Mouse (Mus musculus): Measurements from ENCODE around the gene Ap2a1. TPM values are rescaled to one million over a fixed set of nuclear protein-coding genes. Genes with fewer than 3 reads are reported as not detected.

The Ap2a1 gene
- polyA plus RNA-seq, 1 experiment from 2014 or later, result 67.3 TPM

DNA sequence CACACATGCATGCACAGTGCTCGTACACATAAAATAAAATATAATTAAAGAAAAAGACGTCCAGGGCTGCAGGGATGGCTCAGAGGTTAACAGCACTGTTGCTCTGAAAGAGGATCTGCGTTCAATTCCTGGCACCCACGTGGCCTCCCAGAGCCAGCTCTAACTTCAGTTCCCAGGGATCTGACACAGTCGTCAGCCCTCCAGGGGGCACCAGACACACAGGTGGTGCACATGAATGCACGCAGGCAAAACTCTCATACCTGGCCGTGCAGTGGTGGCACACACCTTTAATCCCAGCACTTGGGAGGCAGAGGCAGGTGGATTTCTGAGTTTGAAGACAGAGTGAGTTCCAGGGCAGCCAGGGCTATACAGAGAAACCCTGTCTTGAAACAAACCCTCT lies 36.7 kb upstream of the Ap2a1 start:
- Histone ChIP-seq H3K9ac (replicated peaks; ENCODE audit: low read depth, low read length) (no peak overlapping the region), H3K27ac (ENCODE audit: low read length) (no peak overlapping the region), H3K4me2 (replicated peaks; ENCODE audit: low read depth, low read length) (no peak overlapping the region), H3K9me3 (ENCODE audit: control insufficient read depth, low read depth, low read length) (no peaks in the 10 kb centered on the region), H3K27me3 (ENCODE audit: control insufficient read depth, insufficient read depth, low read length) (no peaks in the 10 kb centered on the region), H3K4me3 (ENCODE audit: low read depth, low read length) (no peak overlapping the region), H3K36me3 (ENCODE audit: control insufficient read depth, insufficient read depth, low read length) (peaks cover 13% of the 10 kb centered on the region), H3K4me1 (ENCODE audit: control insufficient read depth, insufficient read depth, low read length) (peaks cover 1% of the 10 kb centered on the region)
- WGBS, result 73% methylated on average over 7 of the region's 7 CpGs
- ATAC-seq (ENCODE audit: insufficient number of reproducible peaks, insufficient read depth, low FRiP score, low read depth), result no peak

DNA sequence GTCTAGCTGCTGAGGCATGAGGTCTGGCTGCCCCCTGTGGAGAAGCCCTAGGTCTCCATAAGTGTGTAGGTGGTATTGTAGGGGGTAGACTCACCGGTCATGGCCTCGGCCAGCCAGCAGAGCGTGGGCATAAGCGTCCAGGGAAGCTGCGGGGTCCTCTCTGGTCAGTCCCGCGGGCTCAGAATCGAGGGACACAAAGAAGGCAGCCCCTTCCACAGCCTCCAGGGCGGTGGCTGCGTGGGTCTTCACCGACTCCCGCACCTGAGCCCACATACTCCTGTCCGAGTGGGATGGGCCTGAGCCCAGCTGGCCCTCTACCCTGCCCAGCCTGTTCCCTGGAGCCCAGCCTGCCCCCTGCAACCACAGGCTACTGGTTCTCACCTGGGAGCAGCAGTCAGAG lies 35.7 kb upstream of the Ap2a1 start:
- Histone ChIP-seq H3K4me3 (ENCODE audit: low read depth, low read length) (no peak overlapping the region), H3K27me3 (ENCODE audit: control insufficient read depth, insufficient read depth, low read length) (no peaks in the 10 kb centered on the region), H3K4me2 (replicated peaks; ENCODE audit: low read depth, low read length) (no peak overlapping the region), H3K9ac (replicated peaks; ENCODE audit: low read depth, low read length) (no peak overlapping the region), H3K36me3 (ENCODE audit: control insufficient read depth, insufficient read depth, low read length) (peaks cover 16% of the 10 kb centered on the region), H3K4me1 (ENCODE audit: control insufficient read depth, insufficient read depth, low read length) (no peaks in the 10 kb centered on the region), H3K9me3 (ENCODE audit: control insufficient read depth, low read depth, low read length) (no peaks in the 10 kb centered on the region), H3K27ac (ENCODE audit: low read length) (no peak overlapping the region)
- 95% methylated on average over 13 of the region's 13 CpGs for WGBS
- no peak for ATAC-seq (ENCODE audit: insufficient number of reproducible peaks, insufficient read depth, low FRiP score, low read depth)

DNA sequence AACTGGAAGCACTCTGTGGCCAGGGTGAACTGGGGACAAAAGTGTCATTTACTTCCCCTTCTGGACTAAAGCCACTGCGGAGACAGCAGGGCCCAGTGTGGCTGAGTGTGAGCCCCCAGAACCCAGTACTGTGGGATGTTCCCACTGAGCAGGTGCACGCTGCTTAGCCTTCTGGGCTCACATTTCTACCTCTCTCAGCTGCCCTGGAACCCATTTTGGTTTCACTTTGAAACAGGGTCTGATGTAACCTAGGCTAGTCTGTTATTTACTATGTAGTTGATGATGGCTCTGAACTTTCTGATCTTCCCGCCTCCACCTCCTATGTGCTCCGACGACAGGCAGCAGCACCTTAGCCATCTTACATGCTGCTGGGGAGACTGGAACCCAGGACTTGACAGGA lies 33.5 kb upstream of the Ap2a1 start:
- WGBS, result 89% methylated on average over 5 of the region's 5 CpGs
- ATAC-seq (ENCODE audit: insufficient number of reproducible peaks, insufficient read depth, low FRiP score, low read depth), result no peak
- no peaks in the 10 kb centered on the region for H3K4me1 ChIP-seq (ENCODE audit: control insufficient read depth, insufficient read depth, low read length)
- no peak overlapping the region for H3K4me3 ChIP-seq (ENCODE audit: low read depth, low read length)
- peaks cover 16% of the 10 kb centered on the region for H3K36me3 ChIP-seq (ENCODE audit: control insufficient read depth, insufficient read depth, low read length)
- no peak overlapping the region for H3K4me2 ChIP-seq (replicated peaks; ENCODE audit: low read depth, low read length)
- no peaks in the 10 kb centered on the region for H3K9me3 ChIP-seq (ENCODE audit: control insufficient read depth, low read depth, low read length)
- no peak overlapping the region for H3K9ac ChIP-seq (replicated peaks; ENCODE audit: low read depth, low read length)
- H3K27ac ChIP-seq (ENCODE audit: low read length), result no peak overlapping the region
- H3K27me3 ChIP-seq (ENCODE audit: control insufficient read depth, insufficient read depth, low read length), result no peaks in the 10 kb centered on the region

DNA sequence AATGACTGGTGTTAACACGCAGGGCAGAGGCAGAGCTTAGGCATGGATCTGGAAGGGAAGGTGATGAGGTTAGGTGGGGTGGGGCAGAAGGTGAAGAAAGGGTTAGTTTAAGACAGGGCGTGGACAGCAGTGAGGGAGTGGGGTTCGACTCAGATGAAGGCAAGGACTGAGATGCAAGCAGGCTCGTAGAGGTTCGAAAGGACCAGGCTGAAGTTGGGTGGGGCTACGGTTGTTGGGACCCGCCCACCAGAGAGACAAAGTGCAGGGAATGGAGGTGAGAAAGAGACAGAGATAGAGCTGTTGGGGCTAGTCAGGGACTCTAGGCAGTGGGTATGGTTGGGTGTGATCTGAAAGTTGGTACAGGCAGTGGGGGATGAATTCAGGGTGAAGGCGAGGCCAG lies 33.0 kb upstream of the Ap2a1 start:
- no peak overlapping the region for H3K9ac ChIP-seq (replicated peaks; ENCODE audit: low read depth, low read length)
- no peak for ATAC-seq (ENCODE audit: insufficient number of reproducible peaks, insufficient read depth, low FRiP score, low read depth)
- 58% methylated on average over 8 of the region's 8 CpGs for WGBS
- H3K27ac ChIP-seq (ENCODE audit: low read length), result no peak overlapping the region
- H3K4me1 ChIP-seq (ENCODE audit: control insufficient read depth, insufficient read depth, low read length), result no peaks in the 10 kb centered on the region
- H3K27me3 ChIP-seq (ENCODE audit: control insufficient read depth, insufficient read depth, low read length), result no peaks in the 10 kb centered on the region
- H3K9me3 ChIP-seq (ENCODE audit: control insufficient read depth, low read depth, low read length), result no peaks in the 10 kb centered on the region
- peaks cover 16% of the 10 kb centered on the region for H3K36me3 ChIP-seq (ENCODE audit: control insufficient read depth, insufficient read depth, low read length)
- H3K4me2 ChIP-seq (replicated peaks; ENCODE audit: low read depth, low read length), result no peak overlapping the region
- no peak overlapping the region for H3K4me3 ChIP-seq (ENCODE audit: low read depth, low read length)

DNA sequence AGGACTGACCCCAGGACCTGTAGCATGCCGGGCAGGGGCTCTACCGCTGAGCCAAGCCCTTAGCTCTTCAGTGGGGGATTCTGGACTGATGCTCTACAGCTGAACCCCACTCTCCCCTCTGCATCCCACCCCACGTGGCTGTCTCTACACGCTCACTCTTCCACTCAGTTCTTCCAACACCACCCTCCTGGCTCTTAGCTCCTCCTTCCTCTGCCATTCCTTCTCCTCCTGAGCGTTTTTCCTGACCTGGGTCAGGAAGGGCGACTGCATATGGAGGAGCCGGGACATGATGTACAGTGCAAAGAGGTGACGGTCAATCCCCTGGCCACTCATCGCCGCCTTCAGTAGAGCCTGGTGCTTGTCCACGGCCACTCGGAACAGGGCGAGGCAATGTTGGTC lies 31.2 kb upstream of the Ap2a1 start:
- no peak for ATAC-seq (ENCODE audit: insufficient number of reproducible peaks, insufficient read depth, low FRiP score, low read depth)
- Histone ChIP-seq H3K4me3 (ENCODE audit: low read depth, low read length) (no peak overlapping the region), H3K36me3 (ENCODE audit: control insufficient read depth, insufficient read depth, low read length) (peaks cover 11% of the 10 kb centered on the region; the same call in 1 of the 2 replicates), H3K9ac (replicated peaks; ENCODE audit: low read depth, low read length) (no peak overlapping the region), H3K9me3 (ENCODE audit: control insufficient read depth, low read depth, low read length) (no peaks in the 10 kb centered on the region), H3K27ac (ENCODE audit: low read length) (no peak overlapping the region), H3K27me3 (ENCODE audit: control insufficient read depth, insufficient read depth, low read length) (no peaks in the 10 kb centered on the region), H3K4me2 (replicated peaks; ENCODE audit: low read depth, low read length) (no peak overlapping the region), H3K4me1 (ENCODE audit: control insufficient read depth, insufficient read depth, low read length) (no peaks in the 10 kb centered on the region)
- WGBS, result 81% methylated on average over 13 of the region's 13 CpGs

DNA sequence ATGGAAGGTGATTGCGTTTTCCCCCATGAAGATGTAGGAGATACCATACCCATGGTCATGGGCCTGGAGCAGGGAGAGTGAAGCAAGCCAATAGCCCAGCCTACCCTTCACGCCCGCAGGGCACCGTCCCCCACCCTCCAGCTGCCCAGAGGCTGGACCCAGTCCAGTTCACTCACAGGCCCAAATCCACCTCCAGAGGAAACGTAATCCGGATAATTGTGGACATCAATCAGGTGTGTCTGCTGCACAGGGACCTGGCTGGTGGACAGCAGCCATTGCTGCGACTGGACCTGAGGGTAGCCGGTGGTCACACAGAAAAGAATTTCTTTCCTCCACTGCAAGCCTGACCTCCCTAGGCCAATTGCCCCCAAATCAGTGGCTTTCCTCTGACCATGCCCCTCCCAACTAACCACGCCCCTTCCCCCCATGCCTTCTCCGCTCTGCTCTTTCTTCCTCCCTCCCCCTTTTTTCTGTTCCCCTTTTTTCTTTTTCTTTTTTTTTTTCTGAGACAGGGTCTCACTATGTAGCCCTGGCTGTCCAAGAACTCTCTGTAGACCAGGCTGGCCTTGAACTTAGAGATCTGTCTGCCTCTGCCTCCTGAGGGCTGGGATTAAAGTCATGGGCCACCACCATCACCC lies 30.7 kb upstream of the Ap2a1 start:
- 84% methylated on average over 10 of the region's 10 CpGs for WGBS
- no peaks in the 10 kb centered on the region for H3K4me1 ChIP-seq (ENCODE audit: control insufficient read depth, insufficient read depth, low read length)
- no peak overlapping the region for H3K4me3 ChIP-seq (ENCODE audit: low read depth, low read length)
- no peak overlapping the region for H3K27ac ChIP-seq (ENCODE audit: low read length)
- no peaks in the 10 kb centered on the region for H3K27me3 ChIP-seq (ENCODE audit: control insufficient read depth, insufficient read depth, low read length)
- H3K9me3 ChIP-seq (ENCODE audit: control insufficient read depth, low read depth, low read length), result no peaks in the 10 kb centered on the region
- H3K4me2 ChIP-seq (replicated peaks; ENCODE audit: low read depth, low read length), result no peak overlapping the region
- H3K36me3 ChIP-seq (ENCODE audit: control insufficient read depth, insufficient read depth, low read length), result peaks cover 8% of the 10 kb centered on the region; the same call in 1 of the 2 replicates
- H3K9ac ChIP-seq (replicated peaks; ENCODE audit: low read depth, low read length), result no peak overlapping the region
- ATAC-seq (ENCODE audit: insufficient number of reproducible peaks, insufficient read depth, low FRiP score, low read depth), result no peak

DNA sequence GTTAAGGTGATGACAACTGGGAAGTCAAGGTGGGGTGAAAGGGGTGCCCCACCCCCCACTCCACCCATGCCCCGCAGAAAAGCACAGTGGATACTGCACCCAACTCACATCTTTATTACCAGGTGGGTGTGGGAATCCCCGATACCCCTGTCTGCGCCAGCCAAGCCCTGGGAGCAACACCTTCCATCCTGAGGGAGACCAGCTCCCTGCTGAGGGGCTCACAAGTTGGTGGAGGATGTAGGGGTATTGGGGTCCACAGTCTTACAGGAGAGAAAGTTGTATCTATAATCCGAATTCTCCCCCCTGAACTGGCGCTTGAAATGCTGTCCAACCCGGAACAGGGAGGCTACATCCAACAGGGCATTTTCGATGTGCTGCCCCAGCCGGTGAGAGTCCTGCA lies 30.0 kb upstream of the Ap2a1 start:
- no peaks in the 10 kb centered on the region for H3K4me1 ChIP-seq (ENCODE audit: control insufficient read depth, insufficient read depth, low read length)

DNA sequence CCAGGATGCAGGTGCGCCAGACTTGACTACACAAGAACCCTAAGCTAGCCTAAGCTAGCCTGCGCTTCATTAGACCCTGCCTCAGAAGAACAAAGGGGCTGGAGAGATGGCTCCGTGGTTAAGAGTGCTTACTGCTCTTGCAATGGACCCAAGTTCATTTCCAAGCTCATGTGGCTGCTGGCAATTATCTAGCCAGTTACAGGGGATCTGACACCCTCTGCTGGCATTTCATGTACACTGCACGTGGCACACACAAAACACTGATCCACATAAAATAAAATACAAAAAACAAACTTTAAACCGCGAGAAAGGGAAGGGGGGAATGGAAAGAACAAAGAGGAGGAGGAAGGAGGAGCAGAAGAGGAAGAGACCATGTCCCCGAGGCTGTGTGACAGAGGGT lies 28.9 kb upstream of the Ap2a1 start:
- H3K9me3 ChIP-seq (ENCODE audit: control insufficient read depth, low read depth, low read length), result no peaks in the 10 kb centered on the region
- WGBS, result 56% methylated on average over 7 of the region's 7 CpGs
- no peaks in the 10 kb centered on the region for H3K27me3 ChIP-seq (ENCODE audit: control insufficient read depth, insufficient read depth, low read length)
- no peak overlapping the region for H3K27ac ChIP-seq (ENCODE audit: low read length)
- no peak for ATAC-seq (ENCODE audit: insufficient number of reproducible peaks, insufficient read depth, low FRiP score, low read depth)
- H3K4me1 ChIP-seq (ENCODE audit: control insufficient read depth, insufficient read depth, low read length), result no peaks in the 10 kb centered on the region
- H3K4me2 ChIP-seq (replicated peaks; ENCODE audit: low read depth, low read length), result no peak overlapping the region
- H3K36me3 ChIP-seq (ENCODE audit: control insufficient read depth, insufficient read depth, low read length), result peaks cover 8% of the 10 kb centered on the region; the same call in 1 of the 2 replicates
- H3K4me3 ChIP-seq (ENCODE audit: low read depth, low read length), result no peak overlapping the region
- no peak overlapping the region for H3K9ac ChIP-seq (replicated peaks; ENCODE audit: low read depth, low read length)

More for the DNA sequence above, 30.0 kb upstream of the Ap2a1 start:
- no peak overlapping the region for H3K9ac ChIP-seq (replicated peaks; ENCODE audit: low read depth, low read length)
- no peak for ATAC-seq (ENCODE audit: insufficient number of reproducible peaks, insufficient read depth, low FRiP score, low read depth)
- no peak overlapping the region for H3K4me3 ChIP-seq (ENCODE audit: low read depth, low read length)
- no peak overlapping the region for H3K4me2 ChIP-seq (replicated peaks; ENCODE audit: low read depth, low read length)
- peaks cover 8% of the 10 kb centered on the region; the same call in 1 of the 2 replicates for H3K36me3 ChIP-seq (ENCODE audit: control insufficient read depth, insufficient read depth, low read length)
- whole genome bisulfite sequencing, result 83% methylated on average over 8 of the region's 8 CpGs
- no peaks in the 10 kb centered on the region for H3K27me3 ChIP-seq (ENCODE audit: control insufficient read depth, insufficient read depth, low read length)
- no peaks in the 10 kb centered on the region for H3K9me3 ChIP-seq (ENCODE audit: control insufficient read depth, low read depth, low read length)
- H3K27ac ChIP-seq (ENCODE audit: low read length), result no peak overlapping the region

Measured in stomach, embryonic 14.5 days (tissue).